ENCODE assay signal across 16 mouse cellular contexts in genomic region chr2:154379103-154379502, GRCm38 (mm10). TPM values are rescaled to one million over a fixed set of nuclear protein-coding genes. Genes with fewer than 3 reads are reported as not detected.
DNase-seq lines count a peak whose midpoint lies in the region; ATAC-seq and TF ChIP-seq lines count a peak whose summit lies in the region.
"Had no signal": no experiment of that assay in that cellular context is flagged by ENCODE, and none has a peak within 500 bp of the region (broad histone marks: within the 10 kb centered on the region; RNA-seq: fewer than 3 reads in every experiment).

No protein-coding gene starts in this region.

- DNase-seq in 3134 (ENCODE audit: extremely low read depth, insufficient read length, low spot score) (peak; percentile 29), R1 (ENCODE audit: low read depth, low spot score) (peak; percentile 33)
- peak; percentile 93 to 96 for DNase-seq in layer of hippocampus, adult 2 months (ENCODE audit: low spot score in 2 of 2)
- peak; percentile 68 to 78 for DNase-seq in left cerebral cortex, postnatal 10 days (ENCODE audit: extremely low spot score in 1 of 2, low spot score in 2 of 2)
- no peak for DNase-seq in thymus, postnatal 25 days
- DNase-seq in cerebellum, postnatal 36 days = no peak
- no peak for DNase-seq in thymus, adult 2 months
- DNase-seq: forebrain, postnatal 0 days; thymus, postnatal 14 days had no signal

- H3K27me3 ChIP-seq in forebrain, embryonic 12.5 days = no peaks in the 10 kb centered on the region
- H3K27me3 ChIP-seq in thymus, adult 2 months (ENCODE audit: control insufficient read depth, insufficient read depth, low read length) = no peaks in the 10 kb centered on the region
- H3K27me3 ChIP-seq: hindbrain, embryonic 15.5 days; liver, embryonic 12.5 days; midbrain, embryonic 15.5 days had no signal

- no peak overlapping the region for H3K4me3 ChIP-seq in layer of hippocampus, adult 2 months
- H3K4me3 ChIP-seq in forebrain, embryonic 12.5 days (replicated peaks) = no peak overlapping the region
- H3K4me3 ChIP-seq in thymus, adult 2 months (ENCODE audit: control insufficient read depth, insufficient read depth, low read length) = no peak overlapping the region
- H3K4me3 ChIP-seq: hindbrain, embryonic 15.5 days; liver, embryonic 12.5 days; midbrain, embryonic 15.5 days had no signal

- H3K36me3 ChIP-seq in forebrain, embryonic 12.5 days (replicated peaks) = no peaks in the 10 kb centered on the region
- no peaks in the 10 kb centered on the region for H3K36me3 ChIP-seq in thymus, adult 2 months (ENCODE audit: control insufficient read depth, insufficient read depth, low read length)
- H3K36me3 ChIP-seq: liver, embryonic 12.5 days; midbrain, embryonic 15.5 days had no signal

- no peak overlapping the region for H3K4me2 ChIP-seq in forebrain, embryonic 12.5 days
- H3K4me2 ChIP-seq: heart, embryonic 11.5 days; hindbrain, embryonic 15.5 days; liver, embryonic 12.5 days; midbrain, embryonic 15.5 days had no signal

- no peaks in the 10 kb centered on the region for H3K9me3 ChIP-seq in forebrain, embryonic 12.5 days
- H3K9me3 ChIP-seq: hindbrain, embryonic 15.5 days; liver, embryonic 12.5 days; midbrain, embryonic 15.5 days had no signal

- intact Hi-C loops in left cerebral cortex, postnatal 10 days (cut with DNase I) = no loop called here

- no peak for TF ChIP-seq CTCF in layer of hippocampus, adult 2 months (conservative IDR thresholded peaks at IDR 0.05)
- TF ChIP-seq CTCF in thymus, adult 2 months (IDR thresholded peaks at IDR 0.05; ENCODE audit: borderline replicate concordance, control insufficient read depth, extremely low read depth, insufficient read depth, low read length, poor library complexity) = no peak

- ATAC-seq in forebrain, embryonic 12.5 days (ENCODE audit: low FRiP score) = no peak
- ATAC-seq: activated CD4-positive, CD25-positive, alpha-beta regulatory T cell, adult 4 months; forebrain, postnatal 0 days; liver, embryonic 12.5 days; midbrain, embryonic 15.5 days had no signal

- no peak overlapping the region for H3K9ac ChIP-seq in forebrain, embryonic 12.5 days
- H3K9ac ChIP-seq: forebrain, postnatal 0 days; hindbrain, embryonic 15.5 days; liver, embryonic 12.5 days; midbrain, embryonic 15.5 days had no signal

- peak overlapping the region; percentile 90 for H3K27ac ChIP-seq in layer of hippocampus, adult 2 months
- no peak overlapping the region for H3K27ac ChIP-seq in forebrain, embryonic 12.5 days
- H3K27ac ChIP-seq in thymus, adult 2 months (ENCODE audit: control insufficient read depth, insufficient read depth, low read length) = no peak overlapping the region
- H3K27ac ChIP-seq: hindbrain, embryonic 15.5 days; kidney, postnatal 0 days; liver, embryonic 12.5 days; midbrain, embryonic 15.5 days had no signal

- WGBS in forebrain, embryonic 12.5 days = 86% methylated on average over 7 of the region's 7 CpGs
- WGBS in thymus, adult 2 months = 89% methylated on average over 7 of the region's 7 CpGs

- H3K4me1 ChIP-seq in forebrain, embryonic 12.5 days = no peaks in the 10 kb centered on the region
- H3K4me1 ChIP-seq in thymus, adult 2 months (replicated peaks; ENCODE audit: control insufficient read depth, insufficient read depth, low read length) = no peaks in the 10 kb centered on the region
- H3K4me1 ChIP-seq: hindbrain, embryonic 15.5 days; liver, embryonic 12.5 days; midbrain, embryonic 15.5 days had no signal

- no peak for TF ChIP-seq POLR2A in thymus, adult 2 months (IDR thresholded peaks at IDR 0.05; ENCODE audit: control insufficient read depth, extremely low read depth, insufficient read depth, low read length, poor library complexity)

RNA-seq across cellular contexts. Expression of gene Cdk5rap1, which starts 6.3 kb away (rescaled TPM):
- 10 to 100 TPM; 15.3 to 18.3 TPM for total RNA-seq in layer of hippocampus, adult 2 months (2021)
- 10 to 100 TPM; 11.2 to 11.5 TPM for total RNA-seq in left cerebral cortex, postnatal 10 days (2021)
- polyA plus RNA-seq in forebrain, embryonic 12.5 days (2016; fragmentation: Nextera tagmentation; extraction: Ambion mirVana) = 12.8 and 15.2 TPM in 2 replicates
- polyA plus RNA-seq in thymus, adult 2 months (2012; rRNA removed) = 14.2 and 16.3 TPM in 2 replicates

RNA-seq across cellular contexts. Expression of gene Snta1, which starts 28.8 kb away (rescaled TPM):
- 10 to 100 TPM; 46.2 to 46.9 TPM for total RNA-seq in layer of hippocampus, adult 2 months (2021)
- 10 to 100 TPM; 25.9 to 29.9 TPM for total RNA-seq in left cerebral cortex, postnatal 10 days (2021)
- polyA plus RNA-seq in forebrain, embryonic 12.5 days (2016; fragmentation: Nextera tagmentation; extraction: Ambion mirVana) = 3.9 and 4.2 TPM in 2 replicates
- polyA plus RNA-seq in thymus, adult 2 months (2012; rRNA removed) = 5.8 and 9.6 TPM in 2 replicates
- polyA plus RNA-seq: activated CD4-positive, CD25-positive, alpha-beta regulatory T cell, adult 4 months had no signal

RNA-seq across cellular contexts. Expression of gene Cbfa2t2, which starts 57.2 kb away (rescaled TPM):
- total RNA-seq in layer of hippocampus, adult 2 months (2021) = 10 to 100 TPM; 55.1 to 55.8 TPM
- 10 to 100 TPM; 41.7 to 52.1 TPM for total RNA-seq in left cerebral cortex, postnatal 10 days (2021)
- 75.6 and 84.0 TPM in 2 replicates for polyA plus RNA-seq in forebrain, embryonic 12.5 days (2016; fragmentation: Nextera tagmentation; extraction: Ambion mirVana)
- 27.6 and 30.1 TPM in 2 replicates for polyA plus RNA-seq in thymus, adult 2 months (2012; rRNA removed)

Comparison
In these comparisons a context has a peak if more than half of its experiments do, and no peak if none do; other contexts are left out.
1. DNase-seq: peak in 3134 (single experiment), R1 (single experiment), layer of hippocampus, adult 2 months (2 of 2) and left cerebral cortex, postnatal 10 days (2 of 2); none in thymus, postnatal 25 days (single experiment), cerebellum, postnatal 36 days (0 of 2) and thymus, adult 2 months (single experiment).